Mouse (Mus musculus) left cerebral cortex, adult 9 months (tissue): ENCODE measurements around the gene Aig1.

Experiments used
- DNase-seq, 2 experiments: peaks; one replicate each; pipeline ENCODE4 v3.0.0; 2022; ENCODE audit warnings: low spot score in 2 of 2

Gene Aig1

GRCm38 (mm10) chr10:13776014-13776413 lies 92.8 kb downstream of the Aig1 start:
- peak in 1 of 2 experiments; percentile 22 for DNase-seq

- DNase-seq: no peak
Observed at GRCm38 (mm10) chr10:13775411-13775810, 93.4 kb downstream of the Aig1 start.

DNA sequence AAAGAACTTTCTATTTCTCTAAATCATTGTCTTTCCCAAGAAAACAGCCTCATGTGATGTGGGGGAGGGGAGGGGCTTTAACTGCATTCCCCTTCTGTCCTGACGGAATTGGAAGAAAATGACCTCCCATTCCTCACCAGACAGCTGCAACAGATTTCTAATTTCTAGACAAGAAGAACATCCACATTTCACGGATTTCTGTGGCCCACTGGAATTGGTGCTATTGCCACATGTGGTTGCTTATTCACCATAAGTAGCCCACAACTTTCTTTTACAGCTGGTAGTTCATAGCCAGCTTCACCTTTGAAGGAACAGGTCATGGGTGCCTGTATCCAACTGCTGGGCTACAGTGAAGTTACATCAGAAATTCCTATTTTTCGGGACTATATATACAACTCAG lies 93.9 kb downstream of the Aig1 start:
- DNase-seq: no peak

GRCm38 (mm10) chr10:13770720-13771119 lies 98.1 kb downstream of the Aig1 start:
- no peak for DNase-seq

- no peak for DNase-seq
Observed at GRCm38 (mm10) chr10:13769789-13770188, 99.0 kb downstream of the Aig1 start.

- DNase-seq: no peak
Observed at GRCm38 (mm10) chr10:13768866-13769265, 99.9 kb downstream of the Aig1 start.

DNA sequence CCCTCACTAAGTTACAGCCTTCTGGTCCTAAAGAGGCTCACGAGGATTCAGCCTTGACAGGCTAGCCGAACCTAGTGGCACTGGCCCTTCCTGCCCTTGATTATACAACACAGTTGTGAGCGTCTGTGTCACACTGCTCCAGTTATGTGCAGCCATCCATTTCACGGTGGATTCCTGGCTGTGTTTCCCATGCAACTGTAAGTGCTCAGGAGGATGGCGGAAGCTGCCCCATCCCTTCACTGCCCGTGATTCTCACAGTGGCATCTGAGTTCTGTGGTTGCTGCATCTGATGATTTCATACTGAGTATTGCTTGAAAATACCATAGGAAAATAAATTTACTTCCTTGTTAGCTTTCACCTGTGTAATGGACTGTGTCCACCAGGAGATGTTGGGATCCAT lies 101.7 kb downstream of the Aig1 start:
- no peak for DNase-seq

DNA sequence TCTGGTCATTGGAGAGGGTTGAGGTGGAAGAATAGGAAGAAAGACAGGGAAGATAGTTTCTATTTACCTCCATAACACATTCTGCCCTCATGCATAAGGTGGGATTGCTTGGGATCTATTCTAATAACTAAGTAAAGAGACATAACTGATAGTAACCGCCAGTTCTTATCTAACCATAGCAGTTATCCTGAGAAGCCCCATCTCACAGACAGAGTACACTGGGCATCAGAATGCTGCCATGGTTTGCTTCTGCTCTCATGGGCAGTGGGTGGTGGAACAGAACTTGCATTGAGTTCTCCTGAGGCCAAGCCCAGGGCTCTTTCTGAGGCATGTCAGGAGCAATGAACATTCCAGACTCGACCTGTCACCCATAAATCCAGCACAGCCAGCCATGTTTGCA lies 105.6 kb downstream of the Aig1 start:
- no peak for DNase-seq

GRCm38 (mm10) chr10:13754712-13755111 lies 114.1 kb downstream of the Aig1 start:
- no peak for DNase-seq

DNA sequence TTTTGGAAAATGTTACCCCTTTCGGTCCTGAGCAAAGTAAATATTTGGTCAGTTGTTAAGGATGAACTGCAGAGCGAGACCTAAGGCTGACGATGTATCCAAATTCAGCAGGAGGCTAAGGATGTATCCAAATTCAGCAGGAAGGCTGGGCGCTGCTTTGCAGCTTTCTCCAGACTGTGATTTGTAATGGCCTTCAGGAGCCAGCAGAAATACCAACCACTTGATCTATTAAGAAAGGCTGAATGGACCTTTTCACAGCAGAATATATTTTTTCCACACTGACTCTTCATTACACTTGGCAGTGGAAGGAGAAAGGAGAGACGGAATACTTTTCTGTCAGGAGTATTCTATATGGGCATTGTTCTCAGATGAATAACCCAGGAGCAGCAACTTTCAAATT lies 115.0 kb downstream of the Aig1 start:
- no peak for DNase-seq

- peak in 1 of 2 experiments; percentile 20 for DNase-seq
Observed at GRCm38 (mm10) chr10:13739494-13740140, 129.2 kb downstream of the Aig1 start.

- no peak for DNase-seq
Observed at GRCm38 (mm10) chr10:13730039-13730748, 138.6 kb downstream of the Aig1 start.

DNA sequence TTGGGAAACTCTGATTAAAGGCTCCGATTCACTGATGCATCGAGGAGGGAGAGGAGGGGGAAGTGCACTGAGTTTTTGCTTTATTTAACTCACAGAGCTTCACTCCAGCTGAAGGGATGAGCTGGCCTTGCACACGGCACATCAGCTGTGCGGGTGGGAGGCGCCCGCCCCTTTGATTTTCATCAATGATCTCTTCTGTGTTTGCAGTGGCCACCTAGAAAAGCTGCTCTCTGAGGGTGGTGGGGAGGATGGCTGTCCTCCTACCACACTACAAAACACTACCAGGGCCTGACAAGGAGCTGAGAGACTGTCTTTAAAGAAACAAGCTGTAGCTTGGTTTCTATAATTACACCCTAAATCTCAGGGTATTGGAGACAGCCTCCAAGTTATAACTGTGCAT lies 141.1 kb downstream of the Aig1 start:
- DNase-seq: peak; percentile 77 to 80

DNA sequence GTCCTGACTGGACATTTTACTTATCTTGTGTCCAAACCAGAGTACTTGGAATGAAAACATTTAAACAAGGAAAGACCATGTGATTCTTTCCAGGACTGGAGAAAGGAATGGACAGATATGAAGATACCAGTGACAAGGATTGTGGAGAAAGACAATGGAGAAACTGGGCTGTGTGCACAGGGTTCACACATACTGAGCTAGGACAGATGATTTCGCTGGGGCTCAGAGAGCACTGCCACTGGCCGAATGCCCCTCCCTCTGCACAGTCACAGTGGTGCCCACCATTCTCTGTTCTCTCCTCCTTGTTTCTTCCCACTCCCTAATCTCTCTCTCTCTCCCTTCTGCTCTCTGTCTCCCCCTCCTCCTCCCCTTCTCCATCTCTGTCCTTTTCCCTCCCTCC lies 142.6 kb downstream of the Aig1 start:
- no peak for DNase-seq

- no peak for DNase-seq
Observed at GRCm38 (mm10) chr10:13725276-13725675, 143.5 kb downstream of the Aig1 start.

DNA sequence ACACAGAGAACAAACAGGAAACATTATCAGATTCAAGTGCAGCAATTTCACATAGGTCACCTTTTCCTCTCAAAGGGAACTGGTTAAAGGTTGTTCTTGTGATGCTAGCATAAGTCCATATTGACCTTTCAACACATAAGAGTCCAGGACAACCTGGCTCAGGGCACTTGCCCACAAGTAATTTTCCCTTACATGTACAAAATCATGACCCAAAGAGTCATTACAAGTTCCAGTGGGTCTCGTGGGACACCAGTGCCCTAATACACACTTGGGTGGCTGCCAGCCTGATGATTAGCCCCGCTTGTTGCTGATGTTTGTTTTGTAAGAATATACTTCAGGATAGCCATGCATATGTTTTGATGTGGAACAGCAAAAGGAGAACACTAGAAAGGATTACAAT lies 152.6 kb downstream of the Aig1 start:
- DNase-seq: no peak

- no peak for DNase-seq
Observed at GRCm38 (mm10) chr10:13715584-13715983, 153.2 kb downstream of the Aig1 start.

- DNase-seq: no peak
Observed at GRCm38 (mm10) chr10:13714920-13715293, 153.9 kb downstream of the Aig1 start.

- peak in 1 of 2 experiments; percentile 7 for DNase-seq
Observed at GRCm38 (mm10) chr10:13714199-13714919, 154.4 kb downstream of the Aig1 start.

GRCm38 (mm10) chr10:13713711-13714110 lies 155.1 kb downstream of the Aig1 start:
- no peak for DNase-seq

- no peak for DNase-seq
Observed at GRCm38 (mm10) chr10:13713116-13713515, 155.7 kb downstream of the Aig1 start.

DNA sequence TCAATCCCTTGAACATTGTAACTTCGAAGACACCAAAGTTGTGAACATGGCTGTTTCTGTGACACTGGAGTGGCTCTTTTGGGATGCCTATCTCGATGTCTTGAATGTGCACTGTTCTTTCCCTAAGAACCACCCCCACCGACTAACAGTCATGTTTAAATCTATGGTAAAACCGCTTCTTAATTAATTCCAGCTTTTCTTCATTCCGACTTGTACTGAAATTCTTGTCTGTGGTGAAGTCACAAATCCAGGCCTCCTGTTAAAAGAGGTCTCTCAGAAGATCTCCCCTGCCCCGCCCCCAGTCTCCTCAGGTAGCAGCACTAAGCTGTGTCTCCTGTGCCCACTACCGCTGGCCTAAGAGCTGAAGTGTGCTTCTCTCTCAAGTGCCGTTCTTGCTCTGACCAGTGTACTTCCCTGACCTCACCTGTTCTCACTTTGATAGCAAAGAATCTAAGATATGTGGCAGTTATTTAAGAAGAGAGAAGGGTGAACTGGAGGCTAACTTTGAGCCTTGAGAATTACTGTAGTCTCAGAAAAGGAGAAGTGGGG lies 157.4 kb downstream of the Aig1 start:
- DNase-seq: no peak

DNA sequence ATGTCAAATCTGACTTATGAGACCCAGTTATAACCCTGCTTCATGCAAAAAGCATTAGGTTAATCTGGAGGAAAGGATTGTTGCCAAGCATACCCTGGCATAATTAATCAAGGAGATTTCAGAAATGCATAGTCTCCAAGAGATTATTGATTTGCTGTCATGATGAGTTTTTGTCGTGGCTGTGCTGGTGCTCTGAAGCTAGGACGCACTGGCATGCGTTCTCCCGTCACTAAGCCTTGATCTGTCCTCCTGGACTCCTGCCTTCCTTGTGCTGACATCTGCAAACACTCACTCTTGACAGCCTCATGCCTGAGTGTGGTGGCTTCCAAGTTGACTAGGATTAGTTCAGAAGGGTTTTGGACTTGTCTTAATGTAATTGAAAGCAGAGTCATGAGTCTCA lies 163.0 kb downstream of the Aig1 start:
- DNase-seq: no peak
